Mouse (Mus musculus): ENCODE results near the gene Slc38a11. TPM values are rescaled to one million over a fixed set of nuclear protein-coding genes. Genes with fewer than 3 reads are reported as not detected.

The Slc38a11 gene
- polyA plus RNA-seq, 1 experiment = not detected

GRCm38 (mm10) chr2:65316721-65317120 lies 47.1 kb downstream of the Slc38a11 start:
- WGBS = 98% methylated on average over 12 of the region's 12 CpGs
- no peak overlapping the region for H3K27ac ChIP-seq (ENCODE audit: control insufficient read depth, insufficient read depth, low read length)
- TF ChIP-seq CTCF (IDR thresholded peaks at IDR 0.05; ENCODE audit: borderline replicate concordance, control insufficient read depth, extremely low read depth, insufficient read depth, low read length, poor library complexity) (no peak), POLR2A (IDR thresholded peaks at IDR 0.05; ENCODE audit: control insufficient read depth, extremely low read depth, insufficient read depth, low read length, poor library complexity) (no peak)

GRCm38 (mm10) chr2:65311250-65311649 lies 52.6 kb downstream of the Slc38a11 start:
- H3K36me3 ChIP-seq (ENCODE audit: control insufficient read depth, insufficient read depth, low read length) = no peaks in the 10 kb centered on the region

More at GRCm38 (mm10) chr2:65316721-65317120, 47.1 kb downstream of the Slc38a11 start:
- Histone ChIP-seq H3K4me1 (replicated peaks; ENCODE audit: control insufficient read depth, insufficient read depth, low read length) (no peaks in the 10 kb centered on the region; the same call in 1 of the 2 replicates), H3K36me3 (ENCODE audit: control insufficient read depth, insufficient read depth, low read length) (no peaks in the 10 kb centered on the region), H3K4me3 (ENCODE audit: control insufficient read depth, insufficient read depth, low read length) (no peak overlapping the region), H3K27me3 (ENCODE audit: control insufficient read depth, insufficient read depth, low read length) (no peaks in the 10 kb centered on the region)
- no peak for DNase-seq

DNA sequence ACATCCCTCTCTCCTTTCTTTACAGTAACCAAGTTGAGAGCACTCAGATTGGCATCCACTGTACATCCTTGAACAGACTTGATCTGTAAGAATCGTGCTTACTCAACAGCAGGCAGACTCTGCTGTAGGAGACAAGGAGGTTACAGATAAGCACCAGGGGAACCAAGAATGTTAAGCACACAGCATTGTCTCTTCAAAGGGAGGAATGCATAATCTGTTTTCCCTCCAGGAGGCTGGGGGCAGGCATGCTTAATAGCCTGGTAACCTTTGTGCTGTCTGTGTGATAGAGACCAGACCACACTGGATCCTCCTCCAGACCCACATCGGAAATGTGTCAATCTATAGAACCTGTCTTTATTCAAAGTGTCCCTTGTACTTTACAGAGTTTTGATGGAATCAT lies 67.3 kb downstream of the Slc38a11 start:
- no peak overlapping the region for H3K4me3 ChIP-seq (ENCODE audit: control insufficient read depth, insufficient read depth, low read length)
- 93% methylated on average over 2 of the region's 2 CpGs for WGBS
- no peak for DNase-seq
- H3K27ac ChIP-seq (ENCODE audit: control insufficient read depth, insufficient read depth, low read length) = no peak overlapping the region
- no peaks in the 10 kb centered on the region for H3K27me3 ChIP-seq (ENCODE audit: control insufficient read depth, insufficient read depth, low read length)
- H3K36me3 ChIP-seq (ENCODE audit: control insufficient read depth, insufficient read depth, low read length) = no peaks in the 10 kb centered on the region
- TF ChIP-seq CTCF (IDR thresholded peaks at IDR 0.05; ENCODE audit: borderline replicate concordance, control insufficient read depth, extremely low read depth, insufficient read depth, low read length, poor library complexity) (no peak), POLR2A (IDR thresholded peaks at IDR 0.05; ENCODE audit: control insufficient read depth, extremely low read depth, insufficient read depth, low read length, poor library complexity) (no peak)
- H3K4me1 ChIP-seq (replicated peaks; ENCODE audit: control insufficient read depth, insufficient read depth, low read length) = no peaks in the 10 kb centered on the region

More at GRCm38 (mm10) chr2:65311250-65311649, 52.6 kb downstream of the Slc38a11 start:
- no peak for DNase-seq
- WGBS = 93% methylated on average over 3 of the region's 3 CpGs
- no peak for TF ChIP-seq CTCF (IDR thresholded peaks at IDR 0.05; ENCODE audit: borderline replicate concordance, control insufficient read depth, extremely low read depth, insufficient read depth, low read length, poor library complexity)
- TF ChIP-seq POLR2A (IDR thresholded peaks at IDR 0.05; ENCODE audit: control insufficient read depth, extremely low read depth, insufficient read depth, low read length, poor library complexity) = no peak
- H3K4me1 ChIP-seq (replicated peaks; ENCODE audit: control insufficient read depth, insufficient read depth, low read length) = no peaks in the 10 kb centered on the region
- no peak overlapping the region for H3K4me3 ChIP-seq (ENCODE audit: control insufficient read depth, insufficient read depth, low read length)
- no peak overlapping the region for H3K27ac ChIP-seq (ENCODE audit: control insufficient read depth, insufficient read depth, low read length)
- no peaks in the 10 kb centered on the region for H3K27me3 ChIP-seq (ENCODE audit: control insufficient read depth, insufficient read depth, low read length)

GRCm38 (mm10) chr2:65294092-65294491 lies 69.7 kb downstream of the Slc38a11 start:
- TF ChIP-seq POLR2A (IDR thresholded peaks at IDR 0.05; ENCODE audit: control insufficient read depth, extremely low read depth, insufficient read depth, low read length, poor library complexity) (no peak), CTCF (IDR thresholded peaks at IDR 0.05; ENCODE audit: borderline replicate concordance, control insufficient read depth, extremely low read depth, insufficient read depth, low read length, poor library complexity) (no peak)
- Histone ChIP-seq H3K27ac (ENCODE audit: control insufficient read depth, insufficient read depth, low read length) (no peak overlapping the region), H3K4me1 (replicated peaks; ENCODE audit: control insufficient read depth, insufficient read depth, low read length) (no peaks in the 10 kb centered on the region), H3K4me3 (ENCODE audit: control insufficient read depth, insufficient read depth, low read length) (no peak overlapping the region), H3K27me3 (ENCODE audit: control insufficient read depth, insufficient read depth, low read length) (no peaks in the 10 kb centered on the region), H3K36me3 (ENCODE audit: control insufficient read depth, insufficient read depth, low read length) (no peaks in the 10 kb centered on the region)
- WGBS = 76% methylated on average over 8 of the region's 8 CpGs
- DNase-seq = no peak

GRCm38 (mm10) chr2:65293411-65293810 lies 70.4 kb downstream of the Slc38a11 start:
- no peak overlapping the region for H3K27ac ChIP-seq (ENCODE audit: control insufficient read depth, insufficient read depth, low read length)
- H3K4me1 ChIP-seq (replicated peaks; ENCODE audit: control insufficient read depth, insufficient read depth, low read length) = no peaks in the 10 kb centered on the region
- H3K4me3 ChIP-seq (ENCODE audit: control insufficient read depth, insufficient read depth, low read length) = no peak overlapping the region
- DNase-seq = no peak
- WGBS = 94% methylated on average over 8 of the region's 8 CpGs
- H3K36me3 ChIP-seq (ENCODE audit: control insufficient read depth, insufficient read depth, low read length) = no peaks in the 10 kb centered on the region
- no peak for TF ChIP-seq POLR2A (IDR thresholded peaks at IDR 0.05; ENCODE audit: control insufficient read depth, extremely low read depth, insufficient read depth, low read length, poor library complexity)
- no peak for TF ChIP-seq CTCF (IDR thresholded peaks at IDR 0.05; ENCODE audit: borderline replicate concordance, control insufficient read depth, extremely low read depth, insufficient read depth, low read length, poor library complexity)
- no peaks in the 10 kb centered on the region for H3K27me3 ChIP-seq (ENCODE audit: control insufficient read depth, insufficient read depth, low read length)

- no peak for DNase-seq
- no peaks in the 10 kb centered on the region for H3K36me3 ChIP-seq (ENCODE audit: control insufficient read depth, insufficient read depth, low read length)
- no peaks in the 10 kb centered on the region for H3K4me1 ChIP-seq (replicated peaks; ENCODE audit: control insufficient read depth, insufficient read depth, low read length)
- H3K27me3 ChIP-seq (ENCODE audit: control insufficient read depth, insufficient read depth, low read length) = no peaks in the 10 kb centered on the region
- TF ChIP-seq CTCF (IDR thresholded peaks at IDR 0.05; ENCODE audit: borderline replicate concordance, control insufficient read depth, extremely low read depth, insufficient read depth, low read length, poor library complexity) = no peak
- no peak for TF ChIP-seq POLR2A (IDR thresholded peaks at IDR 0.05; ENCODE audit: control insufficient read depth, extremely low read depth, insufficient read depth, low read length, poor library complexity)
- H3K4me3 ChIP-seq (ENCODE audit: control insufficient read depth, insufficient read depth, low read length) = no peak overlapping the region
- no peak overlapping the region for H3K27ac ChIP-seq (ENCODE audit: control insufficient read depth, insufficient read depth, low read length)
- WGBS = 88% methylated on average over 4 of the region's 4 CpGs
These were observed 74.1 kb downstream of the Slc38a11 start for GRCm38 (mm10) chr2:65289721-65290120.

DNA sequence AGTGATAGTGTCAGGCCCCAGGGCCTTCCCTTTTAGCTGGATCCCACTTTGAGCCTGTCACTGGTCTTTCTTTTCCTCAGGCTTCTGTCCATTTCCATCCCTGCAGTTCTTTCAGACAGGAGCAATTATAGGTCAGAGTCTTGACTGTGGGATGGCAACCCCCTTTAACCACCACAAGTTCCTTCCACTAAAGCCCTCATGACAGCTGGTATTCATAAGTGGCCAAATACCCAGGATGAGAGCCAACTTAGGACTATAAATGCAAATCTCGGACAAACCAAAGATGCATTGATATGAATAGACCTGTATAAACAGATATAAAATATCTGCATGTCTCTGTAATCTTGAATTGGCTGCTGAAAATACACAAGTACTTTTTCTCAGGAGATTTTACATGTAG lies 75.1 kb downstream of the Slc38a11 start:
- Histone ChIP-seq H3K4me1 (replicated peaks; ENCODE audit: control insufficient read depth, insufficient read depth, low read length) (no peaks in the 10 kb centered on the region), H3K27me3 (ENCODE audit: control insufficient read depth, insufficient read depth, low read length) (no peaks in the 10 kb centered on the region), H3K27ac (ENCODE audit: control insufficient read depth, insufficient read depth, low read length) (no peak overlapping the region), H3K4me3 (ENCODE audit: control insufficient read depth, insufficient read depth, low read length) (no peak overlapping the region), H3K36me3 (ENCODE audit: control insufficient read depth, insufficient read depth, low read length) (no peaks in the 10 kb centered on the region)
- no peak for TF ChIP-seq POLR2A (IDR thresholded peaks at IDR 0.05; ENCODE audit: control insufficient read depth, extremely low read depth, insufficient read depth, low read length, poor library complexity)
- TF ChIP-seq CTCF (IDR thresholded peaks at IDR 0.05; ENCODE audit: borderline replicate concordance, control insufficient read depth, extremely low read depth, insufficient read depth, low read length, poor library complexity) = no peak
- DNase-seq = no peak
- WGBS = 85% methylated on average over 1 of the region's 1 CpGs

All from thymus, adult 2 months (tissue).